ENCODE assay signal across 14 mouse cellular contexts in genomic region chr1:184664098-184664375, GRCm38 (mm10).
A peak's percentile ranks its signal among the peaks of the same experiment; 100 is the strongest.
DNase-seq lines count a peak whose midpoint lies in the region; ATAC-seq and TF ChIP-seq lines count a peak whose summit lies in the region.
"Had no signal": no experiment of that assay in that cellular context is flagged by ENCODE, and none has a peak within 500 bp of the region (broad histone marks: within the 10 kb centered on the region; RNA-seq: fewer than 3 reads in every experiment).

No protein-coding gene starts in this region.

- no peak for TF ChIP-seq EP300 in stomach, postnatal 0 days (optimal IDR thresholded peaks at IDR 0.05)

- no peak for ATAC-seq in hindbrain, embryonic 14.5 days (ENCODE audit: low FRiP score)
- ATAC-seq in hindbrain, embryonic 12.5 days (ENCODE audit: low FRiP score): no peak
- no peak for ATAC-seq in neural tube, embryonic 12.5 days (ENCODE audit: low FRiP score, low read depth)
- peak; percentile 31; the same call in 1 of the 2 replicates for ATAC-seq in liver, embryonic 12.5 days
- no peak for ATAC-seq in stomach, postnatal 0 days (ENCODE audit: low FRiP score, low TSS enrichment)

- DNase-seq in hindbrain, embryonic 14.5 days (ENCODE audit: low spot score): no peak
- no peak for DNase-seq in neural tube, embryonic 10.5 days (ENCODE audit: extremely low spot score, low spot score)
- no peak for DNase-seq in stomach, postnatal 0 days (ENCODE audit: low spot score)
- no peak for DNase-seq in urinary bladder, postnatal 10 days (ENCODE audit: low spot score)
- DNase-seq in left cerebral cortex, postnatal 4 days: no peak
- DNase-seq: adrenal gland, postnatal 25 days; cerebellum, adult 11-12 months; embryo, embryonic 11 days; kidney, adult 8-10 months; lung, postnatal 36 days; thymus, postnatal 14 days had no signal

- H3K27ac ChIP-seq in hindbrain, embryonic 14.5 days: 0 out of 2 replicates have a peak overlapping the region, but pooled peaks have one; percentile 32
- H3K27ac ChIP-seq in hindbrain, embryonic 12.5 days: no peak overlapping the region
- H3K27ac ChIP-seq in neural tube, embryonic 12.5 days: no peak overlapping the region
- 0 out of 2 replicates have a peak overlapping the region, but pooled peaks have one; percentile 3 for H3K27ac ChIP-seq in liver, embryonic 12.5 days
- H3K27ac ChIP-seq in stomach, postnatal 0 days (replicated peaks): peak overlapping the region; percentile 46; the same call in 1 of the 2 replicates

- no peaks in the 10 kb centered on the region for H3K36me3 ChIP-seq in hindbrain, embryonic 14.5 days (replicated peaks; ENCODE audit: control insufficient read depth, insufficient read depth)
- no peaks in the 10 kb centered on the region for H3K36me3 ChIP-seq in hindbrain, embryonic 12.5 days
- H3K36me3 ChIP-seq in neural tube, embryonic 12.5 days: no peaks in the 10 kb centered on the region
- H3K36me3 ChIP-seq in liver, embryonic 12.5 days: no peaks in the 10 kb centered on the region
- H3K36me3 ChIP-seq in stomach, postnatal 0 days (ENCODE audit: control insufficient read depth, insufficient read depth, low read length): no peaks in the 10 kb centered on the region

- no peak overlapping the region for H3K9ac ChIP-seq in hindbrain, embryonic 14.5 days
- H3K9ac ChIP-seq in hindbrain, embryonic 12.5 days: no peak overlapping the region
- H3K9ac ChIP-seq in neural tube, embryonic 12.5 days: no peak overlapping the region
- H3K9ac ChIP-seq in liver, embryonic 12.5 days: no peak overlapping the region
- no peak overlapping the region for H3K9ac ChIP-seq in stomach, postnatal 0 days (ENCODE audit: low read length)

- TF ChIP-seq CTCF in stomach, postnatal 0 days (IDR thresholded peaks at IDR 0.05; ENCODE audit: low read depth): no peak

- H3K9me3 ChIP-seq in hindbrain, embryonic 14.5 days (ENCODE audit: control insufficient read depth, low read length): no peaks in the 10 kb centered on the region
- H3K9me3 ChIP-seq in hindbrain, embryonic 12.5 days (replicated peaks): no peaks in the 10 kb centered on the region
- H3K9me3 ChIP-seq in neural tube, embryonic 12.5 days: no peaks in the 10 kb centered on the region
- H3K9me3 ChIP-seq in liver, embryonic 12.5 days (replicated peaks): no peaks in the 10 kb centered on the region
- no peaks in the 10 kb centered on the region for H3K9me3 ChIP-seq in stomach, postnatal 0 days (ENCODE audit: control insufficient read depth, low read length)

- peak overlapping the region; percentile 27 for H3K4me2 ChIP-seq in hindbrain, embryonic 14.5 days (replicated peaks)
- no peak overlapping the region for H3K4me2 ChIP-seq in hindbrain, embryonic 12.5 days (replicated peaks)
- H3K4me2 ChIP-seq in neural tube, embryonic 12.5 days (replicated peaks): peak overlapping the region; percentile 45
- 0 out of 2 replicates have a peak overlapping the region, but pooled peaks have one; percentile 6 for H3K4me2 ChIP-seq in liver, embryonic 12.5 days
- 0 out of 2 replicates have a peak overlapping the region, but pooled peaks have one; percentile 15 for H3K4me2 ChIP-seq in stomach, postnatal 0 days (replicated peaks; ENCODE audit: low read depth)

- H3K27me3 ChIP-seq in hindbrain, embryonic 14.5 days (ENCODE audit: control insufficient read depth, insufficient read depth, low read length): no peaks in the 10 kb centered on the region
- H3K27me3 ChIP-seq in hindbrain, embryonic 12.5 days: no peaks in the 10 kb centered on the region
- H3K27me3 ChIP-seq in neural tube, embryonic 12.5 days (replicated peaks): no peaks in the 10 kb centered on the region
- H3K27me3 ChIP-seq in liver, embryonic 12.5 days (replicated peaks): no peaks in the 10 kb centered on the region
- H3K27me3 ChIP-seq in stomach, postnatal 0 days (ENCODE audit: control insufficient read depth, insufficient read depth, low read length): no peaks in the 10 kb centered on the region

- H3K4me1 ChIP-seq in hindbrain, embryonic 14.5 days (replicated peaks; ENCODE audit: control insufficient read depth, insufficient read depth, low read length): no peaks in the 10 kb centered on the region
- 0 out of 2 replicates have a peak, but pooled peaks cover 7% of the 10 kb centered on the region for H3K4me1 ChIP-seq in hindbrain, embryonic 12.5 days
- 0 out of 2 replicates have a peak, but pooled peaks cover 3% of the 10 kb centered on the region for H3K4me1 ChIP-seq in neural tube, embryonic 12.5 days
- H3K4me1 ChIP-seq in liver, embryonic 12.5 days: peaks cover 32% of the 10 kb centered on the region
- H3K4me1 ChIP-seq in stomach, postnatal 0 days (replicated peaks; ENCODE audit: control insufficient read depth, insufficient read depth): no peaks in the 10 kb centered on the region

- 50% methylated on average over 5 of the region's 5 CpGs for WGBS in hindbrain, embryonic 14.5 days
- WGBS in hindbrain, embryonic 12.5 days: 63% methylated on average over 5 of the region's 5 CpGs
- WGBS in neural tube, embryonic 12.5 days: 40% methylated on average over 5 of the region's 5 CpGs
- WGBS in liver, embryonic 12.5 days (ENCODE audit: insufficient replicate concordance): 30% methylated on average over 5 of the region's 5 CpGs
- WGBS in stomach, postnatal 0 days: 29% methylated on average over 5 of the region's 5 CpGs

- no peak overlapping the region for H3K4me3 ChIP-seq in hindbrain, embryonic 14.5 days (replicated peaks; ENCODE audit: low read length)
- no peak overlapping the region for H3K4me3 ChIP-seq in hindbrain, embryonic 12.5 days
- no peak overlapping the region for H3K4me3 ChIP-seq in neural tube, embryonic 12.5 days
- no peak overlapping the region for H3K4me3 ChIP-seq in liver, embryonic 12.5 days
- H3K4me3 ChIP-seq in stomach, postnatal 0 days (ENCODE audit: low read depth, low read length): no peak overlapping the region

- intact Hi-C loops in left cerebral cortex, postnatal 4 days (cut with DNase I): no loop called here

Comparison
In these comparisons a context has a peak if more than half of its experiments do, and no peak if none do; other contexts are left out.
1. H3K27ac ChIP-seq: peak in hindbrain, embryonic 14.5 days (single experiment), liver, embryonic 12.5 days (single experiment) and stomach, postnatal 0 days (single experiment); none in hindbrain, embryonic 12.5 days (single experiment) and neural tube, embryonic 12.5 days (single experiment).